Mouse (Mus musculus) liver, embryonic 14.5 days (tissue): ENCODE data around the gene Polg2.

Source experiments
- CTCF ChIP-seq: IDR thresholded peaks from 2 replicates; pipeline ENCODE4 v1.5.1; 2016; ENCODE audit warnings: antibody characterized with exemption, low read depth, control low read depth
- EP300 ChIP-seq: IDR thresholded peaks from 2 replicates; pipeline ENCODE4 v1.6.1; 2016; ENCODE audit warnings: antibody characterized with exemption, low read depth

GRCm38 (mm10) chr11:106744949-106745348, 34.4 kb downstream of the Polg2 start:
- TF ChIP-seq CTCF (peak; percentile 39; the same call in 1 of the 2 replicates), EP300 (no peak)
